Mouse (Mus musculus) stomach, postnatal 0 days (tissue): Measurements from ENCODE around the gene Rarb. TPM values are rescaled to one million over a fixed set of nuclear protein-coding genes. Genes with fewer than 3 reads are reported as not detected.
A peak's percentile ranks its signal among the peaks of the same experiment; 100 is the strongest.

ENCODE experiments used
- ATAC-seq: fragments of 200-750 bp; cut with Nextera tagmentation; 2 replicates; pipeline ENCODE4 v1.8.0; 2017; ENCODE audit not compliant: low FRiP score, low TSS enrichment
- DNase-seq: peaks from one replicate; pipeline ENCODE4 v3.0.0-alpha.2; 2016; ENCODE audit warnings: low spot score
- H3K27ac ChIP-seq: fragments of 300-500 bp; sonication (generic); replicated peaks from 2 replicates; pipeline ENCODE4 v1.5.1; 2014; ENCODE audit warnings: mild to moderate bottlenecking, control low read depth
- H3K27me3 ChIP-seq: fragments of 300-500 bp; sonication (generic); 2 replicates; pipeline ENCODE4 v1.6.1; 2014; ENCODE audit warnings: low read length; ENCODE audit not compliant: control insufficient read depth, insufficient read depth
- H3K36me3 ChIP-seq: fragments of 300-500 bp; sonication (generic); 2 replicates; pipeline ENCODE4 v1.6.1; 2014; ENCODE audit warnings: low read length, mixed read lengths; ENCODE audit not compliant: control insufficient read depth, insufficient read depth
- H3K4me1 ChIP-seq: fragments of 300-500 bp; sonication (generic); replicated peaks from 2 replicates; pipeline ENCODE4 v1.6.1; 2014; ENCODE audit warnings: antibody characterized with exemption; ENCODE audit not compliant: control insufficient read depth, insufficient read depth
- H3K4me2 ChIP-seq: fragments of 300-500 bp; sonication (generic); replicated peaks from 2 replicates; pipeline ENCODE4 v1.6.1; 2014; ENCODE audit warnings: low read depth, mild to moderate bottlenecking, control low read depth, moderate library complexity
- H3K4me3 ChIP-seq: fragments of 300-500 bp; sonication (generic); 2 replicates; pipeline ENCODE4 v1.5.1; 2014; ENCODE audit warnings: low read depth, low read length, control low read depth
- H3K9ac ChIP-seq: fragments of 300-500 bp; sonication (generic); 2 replicates; pipeline ENCODE4 v1.6.1; 2014; ENCODE audit warnings: mild to moderate bottlenecking, low read length, control low read depth, mixed read lengths
- H3K9me3 ChIP-seq: fragments of 300-500 bp; sonication (generic); 2 replicates; pipeline ENCODE4 v1.6.1; 2016; ENCODE audit warnings: low read length; ENCODE audit not compliant: control insufficient read depth
- CTCF ChIP-seq: IDR thresholded peaks from 2 replicates; pipeline ENCODE4 v1.5.1; 2016; ENCODE audit warnings: antibody characterized with exemption, low read depth, mild to moderate bottlenecking, moderate library complexity
- EP300 ChIP-seq: optimal IDR thresholded peaks from 2 replicates; pipeline ENCODE3; 2016; ENCODE audit warnings: antibody characterized with exemption
- WGBS: fragments of 180-500 bp; shearing (Covaris S2); extraction: QIAGEN DNeasy Blood & Tissue Kit; methylation state at CpG from one replicate; pipeline ENCODE4 v1.1.7; 2014; 5-methylcytosine and 5-hydroxymethylcytosine counted together
- polyA plus RNA-seq: library from polyadenylated mRNA; unstranded; fragments of >200 nt; fragmentation: Nextera tagmentation; extraction: Ambion mirVana; gene quantifications from 2 replicates; pipeline ENCODE4 v1.2.1, GENCODE M21; 2015

Rarb gene
- polyA plus RNA-seq, 1 experiment from 2014 or later: 4.0 TPM

- H3K27ac ChIP-seq: no peak overlapping the region
- DNase-seq: no peak
- H3K27me3 ChIP-seq: no peaks in the 10 kb centered on the region
- no peaks in the 10 kb centered on the region for H3K4me1 ChIP-seq
- no peak for ATAC-seq
- TF ChIP-seq EP300: no peak
- TF ChIP-seq CTCF: no peak
- 93% methylated on average over 1 of the region's 1 CpGs for WGBS
- no peak overlapping the region for H3K4me3 ChIP-seq
- no peak overlapping the region for H3K4me2 ChIP-seq
- H3K9me3 ChIP-seq: no peaks in the 10 kb centered on the region
- no peak overlapping the region for H3K9ac ChIP-seq
- no peaks in the 10 kb centered on the region for H3K36me3 ChIP-seq
Measured at GRCm38 (mm10) chr14:16478606-16479323, 340.2 kb downstream of the Rarb start.

GRCm38 (mm10) chr14:16448269-16448987, 370.5 kb downstream of the Rarb start:
- H3K9ac ChIP-seq: no peak overlapping the region
- H3K4me1 ChIP-seq: no peaks in the 10 kb centered on the region
- no peaks in the 10 kb centered on the region for H3K9me3 ChIP-seq
- DNase-seq (peak; percentile 34), ATAC-seq (peak; percentile 84)
- H3K4me3 ChIP-seq: no peak overlapping the region
- WGBS: 44% methylated on average over 4 of the region's 4 CpGs
- no peaks in the 10 kb centered on the region for H3K27me3 ChIP-seq
- H3K4me2 ChIP-seq: no peak overlapping the region
- no peaks in the 10 kb centered on the region for H3K36me3 ChIP-seq
- no peak overlapping the region for H3K27ac ChIP-seq
- TF ChIP-seq EP300 (no peak), CTCF (no peak)

GRCm38 (mm10) chr14:16447587-16447986, 371.4 kb downstream of the Rarb start:
- Histone ChIP-seq H3K27ac (no peak overlapping the region), H3K4me3 (no peak overlapping the region), H3K36me3 (no peaks in the 10 kb centered on the region), H3K4me1 (no peaks in the 10 kb centered on the region), H3K9ac (no peak overlapping the region), H3K4me2 (no peak overlapping the region), H3K27me3 (no peaks in the 10 kb centered on the region), H3K9me3 (no peaks in the 10 kb centered on the region)
- no peak for TF ChIP-seq EP300
- TF ChIP-seq CTCF: peak; percentile 63
- DNase-seq (peak; percentile 39), ATAC-seq (peak; percentile 79)
- WGBS: 38% methylated on average over 3 of the region's 3 CpGs

- TF ChIP-seq EP300: no peak
- TF ChIP-seq CTCF: no peak
- Histone ChIP-seq H3K4me3 (no peak overlapping the region), H3K9ac (no peak overlapping the region), H3K36me3 (no peaks in the 10 kb centered on the region), H3K4me2 (no peak overlapping the region), H3K4me1 (no peaks in the 10 kb centered on the region), H3K27ac (no peak overlapping the region), H3K27me3 (no peaks in the 10 kb centered on the region), H3K9me3 (no peaks in the 10 kb centered on the region)
- ATAC-seq (no peak), DNase-seq (no peak)
- WGBS: 79% methylated on average over 4 of the region's 4 CpGs
Measured at GRCm38 (mm10) chr14:16444859-16445258, 374.1 kb downstream of the Rarb start.

GRCm38 (mm10) chr14:16439385-16440126, 379.4 kb downstream of the Rarb start:
- 78% methylated on average over 6 of the region's 6 CpGs for WGBS
- TF ChIP-seq EP300 (no peak), CTCF (no peak)
- Histone ChIP-seq H3K27me3 (no peaks in the 10 kb centered on the region), H3K4me1 (no peaks in the 10 kb centered on the region), H3K36me3 (0 out of 2 replicates have a peak, but pooled peaks cover 4% of the 10 kb centered on the region), H3K9me3 (no peaks in the 10 kb centered on the region), H3K4me3 (no peak overlapping the region), H3K27ac (no peak overlapping the region), H3K4me2 (no peak overlapping the region), H3K9ac (no peak overlapping the region)
- no peak for DNase-seq
- ATAC-seq: no peak

- DNase-seq (no peak), ATAC-seq (no peak)
- H3K9me3 ChIP-seq: no peaks in the 10 kb centered on the region
- H3K4me1 ChIP-seq: no peaks in the 10 kb centered on the region
- 87% methylated on average over 4 of the region's 4 CpGs for WGBS
- H3K27me3 ChIP-seq: no peaks in the 10 kb centered on the region
- H3K4me2 ChIP-seq: no peak overlapping the region
- no peak overlapping the region for H3K27ac ChIP-seq
- H3K9ac ChIP-seq: no peak overlapping the region
- no peak for TF ChIP-seq CTCF
- TF ChIP-seq EP300: no peak
- no peak overlapping the region for H3K4me3 ChIP-seq
- 0 out of 2 replicates have a peak, but pooled peaks cover 7% of the 10 kb centered on the region for H3K36me3 ChIP-seq
Measured at GRCm38 (mm10) chr14:16437386-16437785, 381.6 kb downstream of the Rarb start.
